Mouse (Mus musculus) liver, embryonic 14.5 days (tissue): ENCODE results near the gene Tbc1d22a. TPM values are rescaled to one million over a fixed set of nuclear protein-coding genes. Genes with fewer than 3 reads are reported as not detected.

ENCODE experiments used
- ATAC-seq: fragments of 200-750 bp; cut with Nextera tagmentation; 2 replicates; pipeline ENCODE4 v1.8.0; 2017; ENCODE audit warnings: moderate number of reproducible peaks, mild to moderate bottlenecking, moderate library complexity; ENCODE audit not compliant: insufficient read depth
- DNase-seq, 3 experiments: peaks; one replicate each; pipeline ENCODE4 v3.0.0-alpha.2; 2012 to 2013; ENCODE audit warnings: low read depth in 3 of 3, low spot score in 3 of 3
- H3K27ac ChIP-seq: fragments of 300-500 bp; sonication (generic); 2 replicates; pipeline ENCODE4 v1.5.1; 2014; ENCODE audit warnings: moderate library complexity, mild to moderate bottlenecking, control low read depth, inconsistent platforms
- H3K27me3 ChIP-seq: fragments of 300-500 bp; sonication (generic); 2 replicates; pipeline ENCODE4 v1.6.1; 2014; ENCODE audit warnings: mild to moderate bottlenecking, low read length, moderate library complexity; ENCODE audit not compliant: control insufficient read depth, insufficient read depth
- H3K36me3 ChIP-seq: fragments of 300-500 bp; sonication (generic); replicated peaks from 2 replicates; pipeline ENCODE4 v1.6.1; 2014; ENCODE audit warnings: low read depth; ENCODE audit not compliant: control insufficient read depth, insufficient read depth
- H3K4me1 ChIP-seq, 2 experiments: fragments of 200-500 bp in 1 of 2; fragments of 300-500 bp in 1 of 2; sonication (generic) in 1 of 2; replicated peaks; 2 replicates each; pipeline ENCODE4 v1.6.1; 2012 to 2014; ENCODE audit warnings: antibody characterized with exemption in 1 of 2, inconsistent platforms in 1 of 2, low read length in 1 of 2; ENCODE audit not compliant: control insufficient read depth in 2 of 2, insufficient read depth in 2 of 2
- H3K4me2 ChIP-seq: fragments of 300-500 bp; sonication (generic); 2 replicates; pipeline ENCODE4 v1.6.1; 2014; ENCODE audit warnings: low read depth, mild to moderate bottlenecking, control low read depth, moderate library complexity
- H3K4me3 ChIP-seq, 2 experiments: fragments of 200-500 bp in 1 of 2; fragments of 300-500 bp in 1 of 2; sonication (generic) in 1 of 2; 2 replicates each; pipeline ENCODE4 v1.5.1; 2012 to 2014; ENCODE audit warnings: low read depth in 2 of 2, low read length in 2 of 2, mild to moderate bottlenecking in 2 of 2, control low read depth in 1 of 2, inconsistent platforms in 1 of 2, moderate library complexity in 1 of 2; ENCODE audit not compliant: insufficient read depth in 1 of 2
- H3K9ac ChIP-seq: fragments of 300-500 bp; sonication (generic); replicated peaks from 2 replicates; pipeline ENCODE4 v1.6.1; 2014; ENCODE audit warnings: mild to moderate bottlenecking, control low read depth, moderate library complexity
- H3K9me3 ChIP-seq: fragments of 300-500 bp; sonication (generic); 2 replicates; pipeline ENCODE4 v1.6.1; 2016; ENCODE audit warnings: low read length, mixed read lengths; ENCODE audit not compliant: control insufficient read depth
- CTCF ChIP-seq: IDR thresholded peaks from 2 replicates; pipeline ENCODE4 v1.5.1; 2016; ENCODE audit warnings: antibody characterized with exemption, low read depth, control low read depth
- EP300 ChIP-seq: IDR thresholded peaks from 2 replicates; pipeline ENCODE4 v1.6.1; 2016; ENCODE audit warnings: antibody characterized with exemption, low read depth
- WGBS: fragments of 180-500 bp; shearing (Covaris S2); extraction: QIAGEN DNeasy Blood & Tissue Kit; methylation state at CpG from one replicate; pipeline ENCODE4 v1.1.7; 2014; ENCODE audit not compliant: insufficient replicate concordance; 5-methylcytosine and 5-hydroxymethylcytosine counted together
- polyA plus RNA-seq, 2 experiments: library from polyadenylated mRNA; depleted of rRNA in 1 of 2; stranded (reverse) in 1 of 2; unstranded in 1 of 2; fragments of >200 nt; fragmentation: Nextera tagmentation in 1 of 2; extraction: Ambion mirVana in 1 of 2; gene quantifications; 2 replicates each; pipeline versions ENCODE4 v1.2.1 to v1.2.3; 2012 to 2014

Gene Tbc1d22a
- polyA plus RNA-seq, 2 experiments, result 4.1 to 6.4 TPM

DNA sequence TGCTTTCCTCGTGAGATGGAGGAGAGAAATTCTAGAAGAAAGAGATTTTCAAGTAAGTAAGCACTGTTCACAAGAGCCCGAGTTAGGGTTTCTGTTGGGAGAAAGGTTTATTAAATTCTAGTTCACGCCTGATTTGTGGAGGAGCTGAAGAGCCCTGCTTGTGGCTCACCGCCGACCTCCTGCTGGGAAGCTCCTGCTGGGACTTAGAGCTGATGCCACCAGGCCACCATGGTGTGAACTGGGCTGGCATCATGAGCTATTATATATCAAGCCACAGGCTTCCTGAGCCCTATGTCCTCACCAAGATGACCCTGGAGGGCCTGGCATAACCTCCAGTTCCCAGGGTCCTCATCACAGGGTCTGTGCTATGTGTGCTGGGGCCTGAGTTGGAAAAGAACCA, 235.0 kb downstream of the Tbc1d22a start:
- 68% methylated on average over 5 of the region's 5 CpGs for WGBS

DNA sequence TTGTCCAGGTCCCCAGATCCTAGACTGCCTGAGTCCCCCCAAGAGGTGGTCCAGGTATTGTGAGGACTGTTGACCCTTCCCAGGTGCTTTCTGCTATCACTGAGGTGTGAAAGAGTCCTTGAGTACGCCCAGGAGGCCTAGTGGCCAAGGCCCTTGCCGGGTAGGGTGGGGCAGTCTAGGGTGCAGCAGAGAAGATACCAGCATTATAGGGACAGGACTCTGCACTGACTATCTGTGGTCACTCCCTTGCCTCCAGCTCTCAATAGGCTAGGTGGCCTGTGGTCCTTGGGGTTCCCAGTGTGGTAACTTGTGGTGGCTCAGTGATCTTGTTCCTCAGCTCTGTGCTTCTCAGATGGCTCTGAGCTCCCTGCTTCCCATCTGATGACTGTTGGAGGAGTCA, 235.5 kb downstream of the Tbc1d22a start:
- H3K4me2 ChIP-seq, result no peak overlapping the region
- no peaks in the 10 kb centered on the region for H3K9me3 ChIP-seq
- H3K27ac ChIP-seq, result no peak overlapping the region
- DNase-seq, result no peak
- TF ChIP-seq CTCF (no peak), EP300 (no peak)
- WGBS, result 69% methylated on average over 2 of the region's 2 CpGs
- H3K4me1 ChIP-seq, result no peaks in the 10 kb centered on the region
- H3K4me3 ChIP-seq, result no peak overlapping the region
- H3K9ac ChIP-seq, result no peak overlapping the region
- no peaks in the 10 kb centered on the region for H3K27me3 ChIP-seq
- no peaks in the 10 kb centered on the region for H3K36me3 ChIP-seq
- ATAC-seq, result no peak

More for the DNA sequence above, 235.0 kb downstream of the Tbc1d22a start:
- Histone ChIP-seq H3K4me3 (no peak overlapping the region), H3K36me3 (no peaks in the 10 kb centered on the region), H3K4me2 (no peak overlapping the region), H3K27me3 (no peaks in the 10 kb centered on the region), H3K9me3 (no peaks in the 10 kb centered on the region), H3K27ac (no peak overlapping the region), H3K4me1 (no peaks in the 10 kb centered on the region), H3K9ac (no peak overlapping the region)
- no peak for DNase-seq
- TF ChIP-seq CTCF, result no peak
- TF ChIP-seq EP300, result no peak
- ATAC-seq, result no peak

DNA sequence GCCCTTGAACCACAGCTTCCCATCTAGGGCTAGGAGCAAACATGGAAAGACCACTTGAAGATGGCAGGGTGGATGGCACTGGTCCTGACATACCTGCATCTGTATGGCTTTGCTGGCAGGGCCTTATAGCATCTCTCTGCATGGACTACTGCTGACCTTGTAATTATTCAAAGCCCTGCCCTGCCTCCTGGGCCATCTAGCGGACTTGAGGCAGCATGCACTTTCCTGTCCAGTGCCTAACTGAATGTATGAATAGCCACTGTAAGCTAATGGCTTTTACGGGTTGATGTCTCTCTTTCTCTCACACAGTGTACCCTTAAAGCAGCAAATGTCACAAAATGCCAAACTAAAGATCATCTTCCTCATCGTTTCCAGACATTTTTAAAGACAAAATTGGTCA, 245.2 kb downstream of the Tbc1d22a start:
- ATAC-seq (no peak), DNase-seq (no peak)
- Histone ChIP-seq H3K36me3 (no peaks in the 10 kb centered on the region), H3K4me2 (no peak overlapping the region), H3K4me1 (no peaks in the 10 kb centered on the region), H3K9ac (no peak overlapping the region), H3K27me3 (no peaks in the 10 kb centered on the region), H3K9me3 (no peaks in the 10 kb centered on the region), H3K4me3 (no peak overlapping the region), H3K27ac (no peak overlapping the region)
- TF ChIP-seq CTCF (no peak), EP300 (no peak)
- WGBS, result 72% methylated on average over 3 of the region's 3 CpGs

DNA sequence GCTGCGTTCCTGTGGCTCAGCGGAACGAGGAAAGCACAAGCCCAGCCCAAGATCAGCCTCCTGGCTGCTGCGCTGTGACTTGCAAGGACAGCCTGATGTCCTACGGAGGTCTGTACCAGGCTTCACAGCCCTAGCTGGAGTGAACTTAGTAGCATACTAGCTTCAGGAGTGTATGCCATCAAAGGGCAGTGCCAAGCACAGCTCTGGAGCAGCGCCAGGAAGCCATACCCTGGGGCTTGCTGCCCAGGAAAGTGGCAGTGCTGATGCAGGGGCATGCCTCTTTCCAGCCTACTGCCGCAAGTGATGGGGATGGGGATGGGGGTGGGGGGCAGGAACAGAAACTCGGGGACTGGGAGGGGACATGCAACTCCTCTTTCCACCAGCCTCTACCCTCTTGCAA, 248.4 kb downstream of the Tbc1d22a start:
- TF ChIP-seq CTCF (no peak), EP300 (no peak)
- no peaks in the 10 kb centered on the region for H3K27me3 ChIP-seq
- WGBS, result 76% methylated on average over 8 of the region's 8 CpGs
- no peak overlapping the region for H3K4me2 ChIP-seq
- no peak overlapping the region for H3K27ac ChIP-seq
- no peaks in the 10 kb centered on the region for H3K9me3 ChIP-seq
- no peaks in the 10 kb centered on the region for H3K36me3 ChIP-seq
- no peak overlapping the region for H3K9ac ChIP-seq
- H3K4me1 ChIP-seq, result no peaks in the 10 kb centered on the region
- ATAC-seq, result no peak
- H3K4me3 ChIP-seq, result no peak overlapping the region
- DNase-seq, result no peak

GRCm38 (mm10) chr15:86468082-86468481, 253.8 kb downstream of the Tbc1d22a start:
- Histone ChIP-seq H3K27ac (no peak overlapping the region), H3K4me3 (no peak overlapping the region), H3K9me3 (no peaks in the 10 kb centered on the region), H3K9ac (no peak overlapping the region), H3K4me2 (no peak overlapping the region), H3K36me3 (no peaks in the 10 kb centered on the region), H3K27me3 (no peaks in the 10 kb centered on the region), H3K4me1 (no peaks in the 10 kb centered on the region)
- DNase-seq (no peak), ATAC-seq (no peak)
- TF ChIP-seq EP300 (no peak), CTCF (no peak)
